Mouse (Mus musculus): ENCODE measurements around the gene Furin.

Furin gene

GRCm38 (mm10) chr7:80429661-80430060 is 24.4 kb upstream of the Furin start:
- DNase-seq (ENCODE audit: low read depth in 2 of 2, low spot score in 2 of 2) = no peak

GRCm38 (mm10) chr7:80427730-80428129 is 22.5 kb upstream of the Furin start:
- no peak for DNase-seq (ENCODE audit: low read depth in 2 of 2, low spot score in 2 of 2)

- no peak for DNase-seq (ENCODE audit: low read depth in 2 of 2, low spot score in 2 of 2)
These were observed 21.1 kb upstream of the Furin start for GRCm38 (mm10) chr7:80426363-80426762.

GRCm38 (mm10) chr7:80424722-80425121 is 19.5 kb upstream of the Furin start:
- DNase-seq (ENCODE audit: low read depth in 2 of 2, low spot score in 2 of 2) = no peak

DNA sequence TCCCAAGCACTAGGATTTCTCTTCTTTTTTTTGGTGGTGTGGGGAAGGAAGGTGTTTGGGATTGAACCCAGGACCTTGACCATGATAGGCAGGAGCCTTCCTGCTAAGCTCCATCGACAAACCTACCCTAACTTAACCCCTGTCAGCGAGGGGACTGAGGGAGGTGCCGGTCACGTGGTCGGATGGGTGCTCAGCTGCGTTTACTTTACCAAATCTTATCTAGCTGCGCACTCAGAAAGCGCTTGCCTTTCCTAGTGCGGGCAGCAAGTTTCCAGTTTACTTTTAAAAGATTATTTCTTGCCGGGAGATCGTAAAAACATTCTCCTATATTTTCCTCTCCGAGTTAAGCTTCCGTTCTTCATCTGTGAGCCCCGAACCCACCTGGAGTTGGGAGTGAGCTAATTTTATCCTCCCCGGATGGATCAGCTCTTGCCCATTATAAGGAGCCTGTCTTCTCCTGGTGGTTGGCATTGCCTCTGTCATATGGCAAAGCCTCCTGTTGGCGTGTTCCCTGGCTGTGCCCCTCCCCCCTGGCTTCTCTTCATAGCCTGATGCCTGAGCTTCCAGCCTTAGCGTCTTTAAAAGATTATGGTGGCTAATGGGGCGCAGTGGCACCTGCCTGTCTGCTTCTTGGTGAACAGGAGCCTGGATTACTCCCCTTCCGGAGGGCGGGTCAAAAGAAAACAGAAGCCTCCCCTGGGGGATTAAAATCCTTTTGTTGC is 17.7 kb upstream of the Furin start:
- DNase-seq (ENCODE audit: low read depth in 2 of 2, low spot score in 2 of 2) = no peak

DNA sequence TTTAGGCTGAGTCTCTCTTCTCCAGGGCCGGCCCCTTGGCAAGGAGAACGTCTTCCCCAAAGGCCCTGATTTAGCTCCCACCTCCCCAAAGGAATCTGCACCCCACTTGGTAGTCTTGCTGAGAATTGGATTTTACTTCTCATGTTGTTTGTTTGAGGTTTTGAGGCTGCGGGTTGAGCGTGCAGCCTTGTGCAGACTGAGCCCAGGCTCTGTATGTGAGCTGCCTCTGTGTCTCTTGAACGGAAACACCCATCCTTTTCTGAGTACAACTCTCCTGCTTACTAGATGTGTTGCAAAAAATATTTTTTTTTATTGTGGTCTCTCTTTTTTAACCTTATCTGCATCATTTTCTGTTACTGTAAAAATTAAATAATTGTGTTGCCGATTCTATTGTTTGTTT is 16.3 kb upstream of the Furin start:
- no peak for DNase-seq (ENCODE audit: low read depth in 2 of 2, low spot score in 2 of 2)

DNA sequence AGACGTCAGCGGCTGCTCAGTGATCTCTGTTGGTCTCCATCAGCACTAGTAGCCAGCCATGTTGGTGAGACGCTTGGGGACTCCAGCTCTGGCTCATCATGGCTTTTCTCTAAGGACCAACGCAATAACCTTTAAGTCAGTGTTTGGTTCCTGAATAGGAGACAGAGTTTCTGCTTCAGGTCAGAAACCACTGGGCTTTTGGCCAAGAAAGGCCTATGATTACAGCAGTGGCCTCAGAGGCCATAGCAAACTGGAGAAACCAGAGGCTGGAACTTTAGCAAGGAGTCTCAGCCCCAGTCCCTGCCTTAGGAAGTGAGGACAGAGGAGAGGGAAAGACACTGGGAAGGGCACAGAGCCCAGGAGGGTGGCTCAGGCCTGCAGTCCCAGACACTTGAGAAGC is 15.3 kb upstream of the Furin start:
- DNase-seq (ENCODE audit: low read depth in 2 of 2, low spot score in 2 of 2) = no peak

DNA sequence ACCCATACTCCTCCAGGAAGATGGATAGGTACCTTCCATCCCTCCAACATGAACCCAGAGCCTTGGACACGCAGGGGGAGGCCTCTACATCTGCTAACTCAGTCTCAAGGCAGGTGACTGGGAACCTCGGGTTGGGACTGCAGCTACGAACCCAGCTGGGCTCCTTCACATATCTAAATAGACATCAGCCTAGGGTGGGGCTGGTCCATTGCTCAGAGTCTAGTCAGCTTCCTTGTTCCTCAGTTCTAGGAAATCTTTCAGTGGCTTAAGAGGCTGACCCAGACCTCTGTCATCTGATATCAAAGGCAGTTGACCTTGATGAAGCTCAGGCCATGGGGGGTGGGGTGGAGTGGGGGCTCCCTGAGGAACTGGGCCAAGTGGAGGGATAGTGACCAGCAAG is 14.0 kb upstream of the Furin start:
- no peak for DNase-seq (ENCODE audit: low read depth in 2 of 2, low spot score in 2 of 2)

DNA sequence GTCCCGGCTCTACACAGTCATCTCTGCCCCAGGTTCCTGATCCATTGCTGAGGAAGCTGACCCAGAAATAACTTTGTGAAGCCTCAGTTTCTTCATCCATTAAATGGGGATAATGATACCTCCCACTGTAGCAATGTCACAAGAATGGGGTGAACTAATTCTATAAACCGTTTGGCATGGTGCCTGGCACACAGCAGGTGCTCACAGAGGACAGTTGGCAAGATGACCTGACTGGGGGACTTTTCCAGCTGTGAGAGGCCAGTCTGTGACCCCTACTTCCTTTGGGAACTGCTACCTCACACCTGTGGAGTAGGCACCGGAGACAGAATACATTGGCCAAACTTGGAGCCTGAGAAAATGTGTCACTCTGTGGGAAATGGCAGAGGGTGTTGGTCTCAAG is 12.8 kb upstream of the Furin start:
- no peak for DNase-seq (ENCODE audit: low read depth in 2 of 2, low spot score in 2 of 2)

GRCm38 (mm10) chr7:80417601-80418000 is 12.4 kb upstream of the Furin start:
- DNase-seq (ENCODE audit: low read depth in 2 of 2, low spot score in 2 of 2) = no peak

DNA sequence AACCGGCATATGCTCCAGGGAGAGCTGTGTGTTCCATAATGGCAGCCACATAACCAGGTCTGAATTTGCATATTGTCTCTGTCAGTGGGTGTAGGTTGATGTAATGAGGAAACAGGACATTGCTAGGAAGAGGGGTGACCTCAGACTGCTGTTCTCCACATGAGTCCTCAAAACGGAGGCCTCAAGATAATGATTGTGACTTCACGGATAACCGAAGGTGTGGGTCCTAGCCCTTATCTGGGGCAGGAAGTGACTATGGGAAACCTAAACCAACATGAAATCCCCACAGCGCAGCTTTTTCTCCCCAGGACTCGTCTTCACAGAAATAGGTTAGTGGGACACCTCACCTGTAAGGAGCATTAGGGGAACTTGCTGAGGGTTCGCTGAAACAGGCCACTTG is 11.7 kb upstream of the Furin start:
- no peak for DNase-seq (ENCODE audit: low read depth in 2 of 2, low spot score in 2 of 2)

DNA sequence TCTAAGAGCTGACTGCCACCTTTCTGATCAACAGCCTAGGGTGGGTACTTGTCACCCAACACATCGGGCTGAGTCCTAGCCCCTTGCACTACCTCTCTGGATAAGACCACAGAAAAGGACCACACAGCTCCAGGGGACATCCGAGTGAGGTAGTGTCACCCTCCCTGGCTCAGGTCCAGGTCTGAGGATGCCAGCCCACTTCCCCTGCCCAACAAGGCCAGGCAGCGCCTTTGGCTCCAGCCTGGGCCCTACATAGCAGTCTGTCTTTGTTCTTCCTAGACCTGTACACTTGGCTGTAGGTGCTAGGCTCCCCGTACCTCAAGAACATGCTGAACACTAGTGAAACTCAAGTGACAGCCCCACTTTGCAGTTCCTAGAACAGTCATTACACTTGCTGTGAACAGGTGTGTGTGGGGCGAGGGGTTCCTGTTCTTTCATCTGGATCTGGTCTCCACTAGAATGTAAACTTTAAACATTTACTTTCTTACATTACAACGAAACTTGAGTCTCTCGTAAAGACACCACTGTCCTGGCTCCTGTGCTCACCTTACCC is 9.1 kb upstream of the Furin start:
- DNase-seq (ENCODE audit: low read depth in 2 of 2, low spot score in 2 of 2) = no peak

- DNase-seq (ENCODE audit: low read depth in 2 of 2, low spot score in 2 of 2) = no peak
These were observed 8.5 kb upstream of the Furin start for GRCm38 (mm10) chr7:80413512-80414302.

DNA sequence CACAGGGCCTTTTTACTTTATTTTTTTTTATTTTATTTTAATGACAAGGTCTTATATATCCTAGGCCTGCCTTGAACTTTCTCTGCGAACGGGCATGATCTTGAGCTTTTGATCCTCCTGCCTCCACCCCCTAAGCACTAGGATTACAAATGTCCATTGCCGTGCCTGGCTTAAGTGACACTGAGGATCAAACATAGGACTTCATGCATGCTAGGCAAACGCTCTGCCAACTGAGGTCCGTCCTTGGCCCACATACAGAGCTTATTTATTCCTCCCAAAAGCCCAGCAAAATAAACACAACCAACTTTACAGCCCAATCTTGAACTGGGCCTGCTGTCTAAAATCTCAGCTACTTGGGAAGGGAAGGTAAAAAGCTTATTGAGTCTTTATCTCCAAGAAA is 7.5 kb upstream of the Furin start:
- no peak for DNase-seq (ENCODE audit: low read depth in 2 of 2, low spot score in 2 of 2)

DNA sequence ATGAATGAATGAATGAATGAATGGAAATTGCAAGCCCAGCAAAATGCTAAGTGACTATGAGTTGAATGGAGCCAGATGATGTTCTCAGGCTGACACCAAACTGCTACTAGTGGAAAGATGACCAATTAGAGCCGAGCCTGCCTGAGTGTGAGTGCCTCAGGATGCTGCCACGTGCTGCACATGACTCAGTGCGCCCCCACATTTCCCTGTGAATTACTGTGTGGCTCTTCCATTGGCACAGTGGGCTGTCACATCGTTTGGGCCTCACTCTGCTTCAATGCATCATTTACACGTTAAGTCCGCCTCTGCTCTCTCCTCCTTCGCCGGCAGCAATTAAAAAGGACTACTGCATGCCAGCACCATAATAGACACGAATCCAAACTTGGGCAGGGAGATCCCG is 7.0 kb upstream of the Furin start:
- DNase-seq (ENCODE audit: low read depth in 2 of 2, low spot score in 2 of 2) = no peak

GRCm38 (mm10) chr7:80410380-80410779 is 5.1 kb upstream of the Furin start:
- DNase-seq (ENCODE audit: low read depth in 2 of 2, low spot score in 2 of 2) = no peak

DNA sequence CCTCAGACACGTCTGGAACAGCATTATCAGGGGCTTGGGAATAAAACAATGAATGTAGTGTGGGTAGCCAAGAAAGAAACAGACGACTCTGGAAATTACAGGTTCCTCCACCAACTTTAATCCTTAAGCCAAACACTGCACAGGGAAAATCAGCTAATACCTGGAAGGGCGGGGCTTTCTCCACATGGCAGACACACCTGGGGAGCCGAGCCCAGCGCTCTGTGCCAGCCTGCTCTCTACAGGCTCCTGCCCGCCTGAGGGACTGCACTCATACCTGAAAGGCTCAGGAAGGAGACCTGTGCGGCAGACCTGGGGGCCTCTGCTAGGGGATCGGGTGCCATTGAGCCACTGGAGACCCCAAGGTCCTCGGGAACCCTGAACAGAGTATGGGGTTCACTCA is 2.5 kb upstream of the Furin start:
- no peak for DNase-seq (ENCODE audit: low read depth in 2 of 2, low spot score in 2 of 2)

GRCm38 (mm10) chr7:80406186-80406585 is 950 bp upstream of the Furin start:
- no peak for DNase-seq (ENCODE audit: low read depth in 2 of 2, low spot score in 2 of 2)

DNA sequence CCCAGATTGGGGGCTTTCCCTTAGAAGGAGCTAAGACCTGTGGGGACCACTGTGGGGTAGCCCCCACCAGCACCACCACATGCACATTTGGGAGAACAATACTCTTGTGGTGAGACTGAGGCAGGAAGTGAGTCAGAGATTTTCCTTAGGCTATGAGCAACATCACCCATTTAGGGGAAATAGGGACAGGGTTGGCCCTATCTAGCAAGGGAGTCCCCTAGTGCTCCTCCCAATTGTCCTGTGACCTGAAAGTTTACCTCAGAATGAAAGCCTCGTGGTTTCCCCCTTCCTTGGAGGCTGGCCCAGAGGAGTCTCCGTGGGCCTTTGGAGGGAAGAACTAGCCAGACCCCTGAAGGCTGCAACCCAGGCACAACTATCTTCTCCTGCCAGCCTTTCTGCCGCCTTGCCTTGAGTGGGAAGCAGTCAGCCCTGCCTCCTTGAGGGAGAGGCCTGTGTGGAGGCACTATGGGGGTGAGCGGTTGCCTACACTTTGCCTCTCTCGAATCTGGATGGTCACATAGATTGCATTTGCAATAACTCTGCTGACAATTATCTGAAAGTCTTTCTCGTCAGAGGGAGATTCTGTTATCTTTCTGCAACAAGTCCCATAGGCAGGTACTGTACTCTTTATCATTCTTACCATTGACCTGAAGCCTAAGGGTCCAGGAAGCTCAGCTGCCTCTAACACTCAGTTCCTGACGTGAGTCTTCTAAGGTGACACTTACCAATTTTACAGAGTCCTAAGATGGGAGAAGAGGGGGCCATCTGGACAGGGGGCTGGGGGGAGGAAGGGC is 938 bp downstream of the Furin start:
- peak; percentile 33 to 42 for DNase-seq (ENCODE audit: low read depth in 2 of 2, low spot score in 2 of 2)

DNA sequence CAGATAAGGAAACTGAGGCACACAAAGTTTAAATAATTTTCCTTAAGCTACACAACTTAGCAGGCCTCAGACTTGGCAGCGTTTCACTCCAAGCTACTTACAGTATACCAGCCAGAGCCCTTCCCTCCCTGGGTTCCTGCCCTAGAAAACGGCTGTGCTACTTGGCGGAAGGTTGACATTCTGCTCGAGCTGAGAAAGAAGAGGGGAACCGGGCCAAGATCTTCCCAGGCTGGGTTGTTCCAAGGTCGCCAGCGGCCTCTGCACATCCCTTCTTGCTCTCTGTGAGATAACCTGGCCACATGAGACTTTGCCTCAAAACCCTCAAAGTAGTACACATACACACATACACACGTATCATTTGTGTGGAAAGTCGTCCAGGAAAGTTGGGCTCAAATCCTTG is 1.7 kb downstream of the Furin start:
- no peak for DNase-seq (ENCODE audit: low read depth in 2 of 2, low spot score in 2 of 2)

DNA sequence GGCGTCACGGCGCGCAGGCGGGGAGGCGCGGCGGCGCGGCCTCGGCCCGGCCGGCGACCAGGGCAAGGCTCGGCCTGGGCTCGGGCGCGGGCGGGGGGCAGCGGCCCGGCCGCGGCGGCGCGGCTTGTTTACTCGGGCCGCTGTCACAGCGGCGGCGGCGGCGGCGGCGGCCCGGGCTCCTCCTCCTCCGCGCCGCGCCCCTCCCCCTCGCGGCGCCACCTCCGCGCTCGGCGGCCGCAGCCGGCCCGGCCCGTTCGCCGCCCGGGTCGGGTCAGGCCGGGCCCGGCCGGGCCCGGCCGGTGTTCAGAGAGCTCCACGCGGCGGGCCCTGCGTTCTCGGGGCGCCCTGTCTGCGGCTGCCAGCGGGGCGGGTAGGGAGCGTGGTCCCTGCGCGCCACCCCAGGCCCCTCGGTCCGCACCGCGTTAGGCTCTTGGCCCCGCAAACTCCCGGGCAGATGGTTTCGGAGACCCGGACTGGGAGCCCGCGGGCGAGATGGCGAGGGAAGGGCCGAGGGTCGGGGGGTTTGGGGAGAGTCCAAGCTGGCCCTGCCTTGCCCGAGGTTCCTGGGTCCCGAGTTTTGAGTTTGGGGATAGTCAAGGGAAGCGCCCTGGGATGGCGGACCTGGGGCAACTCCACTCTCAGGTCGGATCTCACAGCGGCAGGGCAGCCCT is 2.5 kb downstream of the Furin start:
- DNase-seq (ENCODE audit: low read depth in 2 of 2, low spot score in 2 of 2) = no peak

Data from CD8-positive naive resting alpha-beta T cell, adult 2 months (primary cell).